Mouse (Mus musculus) midbrain, postnatal 0 days (tissue): ENCODE data around the gene Senp7. TPM values are rescaled to one million over a fixed set of nuclear protein-coding genes. Genes with fewer than 3 reads are reported as not detected.

Experiments
- ATAC-seq: fragments of 200-750 bp; cut with Nextera tagmentation; 2 replicates; pipeline ENCODE4 v1.8.0; 2017; ENCODE audit warnings: moderate number of reproducible peaks, mild to moderate bottlenecking, moderate TSS enrichment, moderate library complexity; ENCODE audit not compliant: low FRiP score
- DNase-seq: peaks from one replicate; pipeline ENCODE4 v3.0.0-alpha.2; 2015; ENCODE audit warnings: low spot score
- H3K27ac ChIP-seq: fragments of 300-500 bp; sonication (generic); 2 replicates; pipeline ENCODE4 v1.5.1; 2014; ENCODE audit warnings: low read depth, mild to moderate bottlenecking, low read length, mixed read lengths
- H3K27me3 ChIP-seq: fragments of 300-500 bp; sonication (generic); 2 replicates; pipeline ENCODE4 v1.6.1; 2014; ENCODE audit warnings: low read length, control low read depth, mixed read lengths; ENCODE audit not compliant: insufficient read depth
- H3K36me3 ChIP-seq: fragments of 300-500 bp; sonication (generic); 2 replicates; pipeline ENCODE4 v1.6.1; 2014; ENCODE audit warnings: low read length, control low read depth, mixed read lengths; ENCODE audit not compliant: insufficient read depth
- H3K4me1 ChIP-seq: fragments of 300-500 bp; sonication (generic); 2 replicates; pipeline ENCODE4 v1.6.1; 2014; ENCODE audit warnings: mild to moderate bottlenecking, control low read depth, antibody characterized with exemption, low read length, mixed read lengths; ENCODE audit not compliant: insufficient read depth
- H3K4me2 ChIP-seq: fragments of 300-500 bp; sonication (generic); 2 replicates; pipeline ENCODE4 v1.6.1; 2014; ENCODE audit warnings: low read depth, mild to moderate bottlenecking, low read length, mixed read lengths; ENCODE audit not compliant: poor library complexity, severe bottlenecking
- H3K4me3 ChIP-seq: fragments of 300-500 bp; sonication (generic); 2 replicates; pipeline ENCODE4 v1.5.1; 2014; ENCODE audit warnings: low read depth, mild to moderate bottlenecking, low read length, moderate library complexity
- H3K9ac ChIP-seq: fragments of 300-500 bp; sonication (generic); replicated peaks from 2 replicates; pipeline ENCODE4 v1.6.1; 2014; ENCODE audit warnings: mild to moderate bottlenecking, low read length, moderate library complexity, mixed read lengths; ENCODE audit not compliant: poor library complexity, severe bottlenecking
- H3K9me3 ChIP-seq: fragments of 300-500 bp; sonication (generic); 2 replicates; pipeline ENCODE4 v1.6.1; 2016; ENCODE audit warnings: low read length, control low read depth
- CTCF ChIP-seq: IDR thresholded peaks from 2 replicates; pipeline ENCODE4 v1.5.1; 2016; ENCODE audit warnings: antibody characterized with exemption, mild to moderate bottlenecking
- WGBS: fragments of 180-500 bp; shearing (Covaris S2); extraction: QIAGEN DNeasy Blood & Tissue Kit; methylation state at CpG from one replicate; pipeline ENCODE4 v1.1.7; 2014; 5-methylcytosine and 5-hydroxymethylcytosine counted together
- polyA plus RNA-seq: library from polyadenylated mRNA; unstranded; fragments of >200 nt; fragmentation: Nextera tagmentation; extraction: Ambion mirVana; gene quantifications from 2 replicates; pipeline ENCODE4 v1.2.1, GENCODE M21; 2015
- total RNA-seq: library from RNA; depleted of rRNA; stranded (reverse); fragments of >200 nt; gene quantifications from 2 replicates; pipeline ENCODE4 v1.2.3, GENCODE M21; 2014

Senp7 gene
- total and polyA plus RNA-seq, 2 experiments from 2014 or later, result 26.7 to 34.7 TPM

GRCm38 (mm10) chr16:56027854-56028629, 20.1 kb upstream of the Senp7 start:
- no peak for TF ChIP-seq CTCF
- peak overlapping the region; percentile 73 for H3K4me3 ChIP-seq
- no peaks in the 10 kb centered on the region for H3K27me3 ChIP-seq
- H3K9ac ChIP-seq, result peak overlapping the region; percentile 85
- DNase-seq (no peak), ATAC-seq (no peak)
- no peaks in the 10 kb centered on the region for H3K9me3 ChIP-seq
- peaks cover 11% of the 10 kb centered on the region; the same call in 1 of the 2 replicates for H3K36me3 ChIP-seq
- 49% methylated on average over 12 of the region's 12 CpGs for WGBS
- peaks cover 11% of the 10 kb centered on the region for H3K4me1 ChIP-seq
- no peak overlapping the region for H3K27ac ChIP-seq
- peak overlapping the region; percentile 66 for H3K4me2 ChIP-seq

- WGBS, result under 1% methylated on average over 62 of the region's 62 CpGs
- peak; percentile 31 for DNase-seq
- no peak for TF ChIP-seq CTCF
Measured at GRCm38 (mm10) chr16:56028722-56029551, 19.2 kb upstream of the Senp7 start.

GRCm38 (mm10) chr16:56029661-56030082, 18.5 kb upstream of the Senp7 start, which contains the start of gene Pcnp:
Pcnp (minus strand) TSS chr16:56029739.
- Histone ChIP-seq H3K4me2 (peak within 1 kb of the TSS; percentile 66), H3K36me3 (peaks cover 18% of the 10 kb centered on the region), H3K27me3 (no peaks in the 10 kb centered on the region), H3K27ac (peak within 1 kb of the TSS; percentile 91), H3K4me3 (peak within 1 kb of the TSS; percentile 73), H3K9me3 (no peaks in the 10 kb centered on the region), H3K4me1 (peaks cover 11% of the 10 kb centered on the region), H3K9ac (peak within 1 kb of the TSS; percentile 85)
- peak; percentile 99 for DNase-seq
- TF ChIP-seq CTCF, result no peak; the same call in 1 of the 2 replicates
- peak; percentile 100 for ATAC-seq
- WGBS, result under 1% methylated on average over 39 of the region's 39 CpGs

More at GRCm38 (mm10) chr16:56028722-56029551, 19.2 kb upstream of the Senp7 start:
- peak overlapping the region; percentile 66 for H3K4me2 ChIP-seq
- H3K27ac ChIP-seq, result peak overlapping the region; percentile 91
- H3K27me3 ChIP-seq, result no peaks in the 10 kb centered on the region
- H3K9ac ChIP-seq, result peak overlapping the region; percentile 85
- H3K4me1 ChIP-seq, result peaks cover 11% of the 10 kb centered on the region
- H3K9me3 ChIP-seq, result no peaks in the 10 kb centered on the region
- H3K4me3 ChIP-seq, result peak overlapping the region; percentile 73
- peak; percentile 84 for ATAC-seq
- H3K36me3 ChIP-seq, result peaks cover 14% of the 10 kb centered on the region; the same call in 1 of the 2 replicates

- 94% methylated on average over 6 of the region's 6 CpGs for WGBS
- Histone ChIP-seq H3K4me2 (no peak overlapping the region), H3K9ac (no peak overlapping the region), H3K9me3 (no peaks in the 10 kb centered on the region), H3K27me3 (no peaks in the 10 kb centered on the region), H3K4me3 (no peak overlapping the region), H3K4me1 (peaks cover 5% of the 10 kb centered on the region; the same call in 1 of the 2 replicates), H3K36me3 (peaks cover 11% of the 10 kb centered on the region), H3K27ac (no peak overlapping the region)
- ATAC-seq, result no peak
- TF ChIP-seq CTCF, result no peak
- no peak for DNase-seq
Measured at GRCm38 (mm10) chr16:56034566-56034965, 13.6 kb upstream of the Senp7 start.

- H3K4me1 ChIP-seq, result no peaks in the 10 kb centered on the region
- no peak for ATAC-seq
- H3K9ac ChIP-seq, result peak overlapping the region; percentile 64; the same call in 1 of the 2 replicates
- peak overlapping the region; percentile 43 for H3K4me2 ChIP-seq
- peak overlapping the region; percentile 63 for H3K4me3 ChIP-seq
- no peak overlapping the region for H3K27ac ChIP-seq
- DNase-seq, result no peak
- 69% methylated on average over 6 of the region's 6 CpGs for WGBS
- H3K9me3 ChIP-seq, result no peaks in the 10 kb centered on the region
- peaks cover 11% of the 10 kb centered on the region for H3K36me3 ChIP-seq
- H3K27me3 ChIP-seq, result no peaks in the 10 kb centered on the region
- TF ChIP-seq CTCF, result no peak
Measured at GRCm38 (mm10) chr16:56036501-56036900, 11.6 kb upstream of the Senp7 start.
